Mouse (Mus musculus): Measurements from ENCODE around the gene Mrps21. TPM values are rescaled to one million over a fixed set of nuclear protein-coding genes. Genes with fewer than 3 reads are reported as not detected.
A peak's percentile ranks its signal among the peaks of the same experiment; 100 is the strongest.

Gene Mrps21
- polyA plus RNA-seq, 1 experiment from 2014 or later = 311 TPM

GRCm38 (mm10) chr3:95829053-95829452 lies 42.3 kb downstream of the Mrps21 start:
- no peaks in the 10 kb centered on the region for H3K27me3 ChIP-seq
- H3K4me3 ChIP-seq = no peak overlapping the region
- no peaks in the 10 kb centered on the region for H3K4me1 ChIP-seq
- H3K4me2 ChIP-seq (replicated peaks) = no peak overlapping the region
- H3K9me3 ChIP-seq = no peaks in the 10 kb centered on the region
- no peak overlapping the region for H3K27ac ChIP-seq
- no peak for ATAC-seq (ENCODE audit: low FRiP score, low read depth)
- H3K9ac ChIP-seq = no peak overlapping the region
- WGBS = 98% methylated on average over 4 of the region's 4 CpGs
- H3K36me3 ChIP-seq = peaks cover 65% of the 10 kb centered on the region

DNA sequence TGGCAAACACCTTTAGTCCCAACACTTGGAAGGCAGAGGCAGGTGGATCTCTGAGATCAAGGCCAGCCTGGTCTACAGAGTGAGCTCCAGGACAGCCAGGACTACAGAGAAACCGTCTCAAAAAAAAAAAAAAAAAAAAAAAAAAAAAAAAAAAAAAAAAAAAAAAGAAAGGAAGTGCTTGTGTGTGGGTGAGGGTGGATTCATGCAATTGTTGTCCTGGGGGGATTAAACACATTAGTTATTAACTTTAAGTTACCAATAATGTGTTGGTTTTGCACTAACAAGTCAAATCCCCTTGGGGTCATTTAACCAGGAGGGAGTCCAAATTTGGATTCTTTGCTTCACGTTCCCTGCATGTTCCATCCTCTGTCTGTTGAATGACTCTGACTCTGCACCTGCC lies 45.0 kb downstream of the Mrps21 start:
- Histone ChIP-seq H3K9me3 (no peaks in the 10 kb centered on the region), H3K27ac (no peak overlapping the region), H3K4me2 (replicated peaks) (no peak overlapping the region), H3K9ac (no peak overlapping the region), H3K4me1 (no peaks in the 10 kb centered on the region), H3K36me3 (peaks cover 37% of the 10 kb centered on the region), H3K27me3 (no peaks in the 10 kb centered on the region), H3K4me3 (no peak overlapping the region)
- 69% methylated on average over 2 of the region's 2 CpGs for WGBS
- ATAC-seq (ENCODE audit: low FRiP score, low read depth) = no peak

GRCm38 (mm10) chr3:95820046-95821010 lies 51.0 kb downstream of the Mrps21 start:
- H3K27ac ChIP-seq = peak overlapping the region; percentile 98
- peak overlapping the region; percentile 76 for H3K4me3 ChIP-seq
- no peaks in the 10 kb centered on the region for H3K36me3 ChIP-seq
- no peak for ATAC-seq (ENCODE audit: low FRiP score, low read depth)
- no peaks in the 10 kb centered on the region for H3K9me3 ChIP-seq
- H3K4me2 ChIP-seq (replicated peaks) = peak overlapping the region; percentile 66
- 38% methylated on average over 10 of the region's 10 CpGs for WGBS
- H3K4me1 ChIP-seq = peaks cover 18% of the 10 kb centered on the region
- no peaks in the 10 kb centered on the region for H3K27me3 ChIP-seq
- H3K9ac ChIP-seq = peak overlapping the region; percentile 76

- under 1% methylated on average over 49 of the region's 49 CpGs for WGBS
- H3K4me3 ChIP-seq = peak overlapping the region; percentile 76
- H3K4me2 ChIP-seq (replicated peaks) = peak overlapping the region; percentile 66
- peak overlapping the region; percentile 76 for H3K9ac ChIP-seq
- H3K27me3 ChIP-seq = no peaks in the 10 kb centered on the region
- H3K4me1 ChIP-seq = peaks cover 20% of the 10 kb centered on the region
- no peaks in the 10 kb centered on the region for H3K9me3 ChIP-seq
- peak overlapping the region; percentile 100 for H3K27ac ChIP-seq
- ATAC-seq (ENCODE audit: low FRiP score, low read depth) = peak; percentile 96
- no peaks in the 10 kb centered on the region for H3K36me3 ChIP-seq
Observed at GRCm38 (mm10) chr3:95819351-95819985, 51.9 kb downstream of the Mrps21 start.

- Histone ChIP-seq H3K27ac (peak within 1 kb of the TSS; percentile 100), H3K9ac (peak within 1 kb of the TSS; percentile 98), H3K9me3 (no peaks in the 10 kb centered on the region), H3K36me3 (no peaks in the 10 kb centered on the region), H3K4me1 (peaks cover 20% of the 10 kb centered on the region), H3K27me3 (no peaks in the 10 kb centered on the region), H3K4me3 (peak within 1 kb of the TSS; percentile 76), H3K4me2 (replicated peaks) (peak within 1 kb of the TSS; percentile 66)
- ATAC-seq (ENCODE audit: low FRiP score, low read depth) = peak; percentile 55
- under 1% methylated on average over 60 of the region's 60 CpGs for WGBS
Observed at GRCm38 (mm10) chr3:95818571-95819288, 52.6 kb downstream of the Mrps21 start, which contains the start of gene Rprd2. Rprd2 (minus strand) TSS chr3:95818863.

DNA sequence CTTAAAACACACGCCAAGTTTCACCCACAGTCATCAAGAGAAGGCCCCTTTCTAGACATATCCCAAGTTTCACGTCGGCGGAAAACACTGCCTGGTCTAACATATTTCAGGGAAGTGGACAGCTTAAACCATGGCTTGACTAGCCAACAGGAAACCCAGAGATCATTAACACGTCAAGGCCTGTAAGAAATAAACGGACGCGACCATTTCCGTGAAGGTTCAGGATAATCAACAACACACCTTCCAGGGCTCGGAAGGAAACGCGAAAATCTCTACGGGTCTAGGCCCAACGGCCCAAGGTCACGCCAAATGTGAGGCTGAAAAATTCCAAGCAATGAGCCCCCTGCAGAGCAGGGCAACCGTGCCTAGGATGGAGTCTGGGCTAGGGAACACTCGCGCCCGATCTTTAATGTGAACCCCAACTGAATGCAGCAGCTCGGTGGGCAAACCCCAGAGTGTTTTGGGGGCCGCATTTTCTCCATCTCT lies 53.2 kb downstream of the Mrps21 start:
- WGBS = under 1% methylated on average over 21 of the region's 21 CpGs
- H3K36me3 ChIP-seq = no peaks in the 10 kb centered on the region; the same call in 1 of the 2 replicates
- H3K4me2 ChIP-seq (replicated peaks) = peak overlapping the region; percentile 65
- peak overlapping the region; percentile 76 for H3K4me3 ChIP-seq
- peaks cover 20% of the 10 kb centered on the region for H3K4me1 ChIP-seq
- no peaks in the 10 kb centered on the region for H3K27me3 ChIP-seq
- no peaks in the 10 kb centered on the region for H3K9me3 ChIP-seq
- H3K9ac ChIP-seq = peak overlapping the region; percentile 98
- no peak for ATAC-seq (ENCODE audit: low FRiP score, low read depth)
- peak overlapping the region; percentile 100 for H3K27ac ChIP-seq

DNA sequence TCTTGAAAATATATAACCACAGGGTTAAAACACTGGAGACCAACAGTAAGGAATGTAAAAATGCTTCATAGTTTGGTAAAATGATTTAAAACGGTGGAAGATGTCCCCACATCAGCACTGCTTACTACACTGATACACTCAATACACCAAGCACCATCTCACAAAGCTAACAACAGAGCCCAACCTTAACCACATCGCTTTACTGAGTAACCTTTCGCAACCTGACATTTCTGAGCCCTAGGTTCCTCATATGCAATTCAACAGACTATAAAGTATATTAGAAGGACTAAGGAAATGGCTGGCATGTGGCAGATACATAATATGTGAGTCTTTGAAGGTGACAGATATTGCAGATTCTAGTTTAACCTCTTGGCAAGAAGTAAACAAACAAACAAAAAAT lies 54.6 kb downstream of the Mrps21 start:
- H3K9me3 ChIP-seq = no peaks in the 10 kb centered on the region
- no peaks in the 10 kb centered on the region for H3K27me3 ChIP-seq
- 90% methylated on average over 3 of the region's 3 CpGs for WGBS
- H3K4me1 ChIP-seq = peaks cover 20% of the 10 kb centered on the region
- no peak for ATAC-seq (ENCODE audit: low FRiP score, low read depth)
- H3K4me3 ChIP-seq = peak overlapping the region; percentile 21
- no peak overlapping the region for H3K27ac ChIP-seq
- H3K9ac ChIP-seq = no peak overlapping the region
- peak overlapping the region; percentile 47 for H3K4me2 ChIP-seq (replicated peaks)
- peaks cover 5% of the 10 kb centered on the region for H3K36me3 ChIP-seq

Other genes starting within 250 kb of the Mrps21 start
- 86.8 and 91.5 TPM in 2 replicates for gene Ensa, start 246.5 kb downstream of the Mrps21 start, polyA plus RNA-seq (2015; fragmentation: Nextera tagmentation; extraction: Ambion mirVana)
- gene Mcl1, start 212.7 kb downstream of the Mrps21 start, polyA plus RNA-seq (2015; fragmentation: Nextera tagmentation; extraction: Ambion mirVana) = 42.3 and 43.4 TPM in 2 replicates
- 2.7 and 4.1 TPM in 2 replicates for gene Adamtsl4, start 183.6 kb downstream of the Mrps21 start, polyA plus RNA-seq (2015; fragmentation: Nextera tagmentation; extraction: Ambion mirVana)
- 4.8 and 6.0 TPM in 2 replicates for gene Ecm1, start 131.9 kb downstream of the Mrps21 start, polyA plus RNA-seq (2015; fragmentation: Nextera tagmentation; extraction: Ambion mirVana)
- 47.6 and 47.8 TPM in 2 replicates for gene Tars2, start 111.3 kb downstream of the Mrps21 start, polyA plus RNA-seq (2015; fragmentation: Nextera tagmentation; extraction: Ambion mirVana)
- 22.3 and 24.5 TPM in 2 replicates for gene Rprd2, start 52.7 kb downstream of the Mrps21 start, polyA plus RNA-seq (2015; fragmentation: Nextera tagmentation; extraction: Ambion mirVana)
- gene Prpf3, start 15.6 kb downstream of the Mrps21 start, polyA plus RNA-seq (2015; fragmentation: Nextera tagmentation; extraction: Ambion mirVana) = 52.3 and 62.3 TPM in 2 replicates
- gene Ciart, start 10.7 kb upstream of the Mrps21 start, polyA plus RNA-seq (2015; fragmentation: Nextera tagmentation; extraction: Ambion mirVana) = 9.7 and 10.2 TPM in 2 replicates
- 14.5 and 16.1 TPM in 2 replicates for gene BC028528, start 20.5 kb upstream of the Mrps21 start, polyA plus RNA-seq (2015; fragmentation: Nextera tagmentation; extraction: Ambion mirVana)
- gene Aph1a, start 22.4 kb upstream of the Mrps21 start, polyA plus RNA-seq (2015; fragmentation: Nextera tagmentation; extraction: Ambion mirVana) = 30.2 and 30.9 TPM in 2 replicates
- gene Car14, start 33.2 kb upstream of the Mrps21 start, polyA plus RNA-seq (2015; fragmentation: Nextera tagmentation; extraction: Ambion mirVana) = 36.8 and 37.0 TPM in 2 replicates
- 231 and 249 TPM in 2 replicates for gene Anp32e, start 57.7 kb upstream of the Mrps21 start, polyA plus RNA-seq (2015; fragmentation: Nextera tagmentation; extraction: Ambion mirVana)
- gene Plekho1, start 124.5 kb upstream of the Mrps21 start, polyA plus RNA-seq (2015; fragmentation: Nextera tagmentation; extraction: Ambion mirVana) = 58.3 and 60.0 TPM in 2 replicates
- 39.4 and 39.5 TPM in 2 replicates for gene Vps45, start 186.9 kb upstream of the Mrps21 start, polyA plus RNA-seq (2015; fragmentation: Nextera tagmentation; extraction: Ambion mirVana)
- gene Otud7b, start 233.0 kb upstream of the Mrps21 start, polyA plus RNA-seq (2015; fragmentation: Nextera tagmentation; extraction: Ambion mirVana) = 28.8 and 30.3 TPM in 2 replicates

Data from limb, embryonic 13.5 days (tissue).